Mouse (Mus musculus) left cerebral cortex, postnatal 25 days (tissue): ENCODE results near the gene Tmem72. TPM values are rescaled to one million over a fixed set of nuclear protein-coding genes. Genes with fewer than 3 reads are reported as not detected.

ENCODE experiments used
- DNase-seq, 2 experiments: peaks; one replicate each; pipeline ENCODE4 v3.0.0; 2022; ENCODE audit warnings: low spot score in 2 of 2, mixed read lengths in 1 of 2
- intact Hi-C: fragments of 180-260 bp; cut with DNase I; formaldehyde crosslinking; loops from one replicate; pipeline ENCODE4 v1.15.1; 2025
- total RNA-seq, 2 experiments: library from RNA; stranded (reverse); gene quantifications; 2 replicates each; pipeline ENCODE4 v1.2.3; 2021

The Tmem72 gene
- total RNA-seq, 2 experiments from 2014 or later, result 1.1 to 1.6 TPM

DNA sequence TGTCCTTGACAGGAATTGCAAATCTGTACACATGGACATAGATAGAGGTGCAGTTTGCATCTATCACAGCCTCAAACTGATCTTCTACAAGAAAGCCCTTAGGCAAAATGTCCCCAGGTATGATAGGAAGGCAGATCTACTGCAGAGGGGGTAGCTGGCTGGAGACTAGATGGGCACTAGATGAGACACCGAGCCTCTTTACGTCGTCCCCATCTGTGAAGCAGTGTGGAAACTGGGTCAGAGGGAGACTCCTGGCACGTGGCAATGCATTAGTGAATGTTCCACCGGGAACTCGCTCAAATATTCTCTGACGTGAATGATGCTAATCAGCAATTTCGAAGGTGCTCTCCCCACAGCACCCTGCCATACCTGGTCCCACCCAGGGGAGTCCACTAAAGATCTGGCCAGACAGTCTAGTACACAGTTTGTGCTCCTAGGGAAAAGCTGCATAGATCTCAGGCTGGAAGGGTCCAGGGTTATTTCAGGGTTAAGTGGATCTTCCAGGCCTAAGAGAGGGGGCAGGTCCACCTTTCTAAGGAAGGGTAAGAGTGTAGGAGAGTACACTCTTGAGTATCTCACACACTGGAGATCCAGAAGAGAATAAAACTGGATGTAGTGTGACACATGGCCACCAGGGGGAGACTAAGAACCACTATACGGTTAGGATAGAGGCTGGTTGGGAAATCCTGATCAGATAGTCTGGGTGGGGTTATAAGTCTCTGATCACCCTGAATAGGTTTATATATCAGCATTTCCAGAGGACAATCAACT, 62.8 kb downstream of the Tmem72 start:
- intact Hi-C loops, result loop anchor here (1.0 to 10.0 kb wide), 6 partner anchors 23 to 1173 kb away; partner anchors contain the start of gene Cxcl12
- DNase-seq, result peak; percentile 68 to 73

DNA sequence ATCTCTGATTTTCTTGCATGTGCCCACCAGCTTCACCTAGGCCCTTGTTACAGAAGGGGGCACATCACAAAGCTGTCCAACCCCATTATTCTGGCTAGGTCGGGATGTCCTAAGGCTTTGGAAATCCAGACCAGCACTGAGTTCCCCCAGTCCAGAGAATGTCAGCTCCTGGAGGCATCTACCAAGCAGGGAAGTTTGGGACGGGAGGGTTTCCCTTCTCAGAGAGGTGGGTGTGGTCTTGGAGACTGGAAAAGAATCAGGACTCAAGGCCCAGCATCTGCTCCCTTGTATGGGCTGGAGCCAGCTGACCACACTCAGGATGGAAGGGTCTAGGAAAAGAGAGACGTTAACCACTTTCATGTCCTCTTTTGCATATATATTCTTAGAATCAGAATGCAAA, 63.5 kb downstream of the Tmem72 start:
- DNase-seq, result no peak
- intact Hi-C loops, result loop anchor here (5.0 to 10.0 kb wide), 2 partner anchors 112 to 514 kb away; partner anchors contain the start of gene Cxcl12

DNA sequence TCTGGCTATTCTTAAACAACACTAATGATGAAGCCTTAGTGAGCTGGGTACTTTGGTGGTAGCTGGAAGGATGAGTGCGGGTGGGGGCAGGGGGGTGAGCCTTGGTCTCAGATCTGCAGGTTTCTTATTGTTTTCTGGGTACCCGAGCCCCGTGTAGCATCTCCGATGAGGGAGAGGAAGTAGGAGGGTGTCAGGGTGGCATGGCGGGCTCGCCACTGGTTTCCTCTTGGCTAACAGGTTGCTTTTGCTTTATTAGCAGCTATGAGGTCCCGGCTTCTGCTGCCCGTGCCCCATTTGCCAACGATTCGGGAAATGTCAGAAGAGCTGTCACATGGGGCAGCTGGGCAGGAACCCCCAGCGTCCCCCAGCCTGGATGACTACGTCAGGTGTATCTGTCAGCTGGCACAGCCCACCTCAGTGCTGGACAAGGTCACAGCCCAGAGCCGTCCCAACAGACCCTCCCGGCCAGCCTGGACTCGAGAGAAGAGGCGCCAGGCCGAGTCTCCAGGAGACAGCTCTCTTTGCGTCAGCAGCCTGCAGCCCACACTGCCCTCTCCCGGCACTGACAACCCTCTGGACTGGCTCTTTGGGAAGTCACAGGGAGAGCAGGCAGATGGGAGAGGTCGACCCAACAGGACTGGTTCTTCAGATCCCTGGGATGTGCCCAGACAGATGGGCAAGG, 65.1 kb downstream of the Tmem72 start:
- no peak for DNase-seq
- intact Hi-C loops, result loop anchor here (5.0 to 10.0 kb wide), 2 partner anchors 113 to 516 kb away; partner anchors contain the start of gene Cxcl12

DNA sequence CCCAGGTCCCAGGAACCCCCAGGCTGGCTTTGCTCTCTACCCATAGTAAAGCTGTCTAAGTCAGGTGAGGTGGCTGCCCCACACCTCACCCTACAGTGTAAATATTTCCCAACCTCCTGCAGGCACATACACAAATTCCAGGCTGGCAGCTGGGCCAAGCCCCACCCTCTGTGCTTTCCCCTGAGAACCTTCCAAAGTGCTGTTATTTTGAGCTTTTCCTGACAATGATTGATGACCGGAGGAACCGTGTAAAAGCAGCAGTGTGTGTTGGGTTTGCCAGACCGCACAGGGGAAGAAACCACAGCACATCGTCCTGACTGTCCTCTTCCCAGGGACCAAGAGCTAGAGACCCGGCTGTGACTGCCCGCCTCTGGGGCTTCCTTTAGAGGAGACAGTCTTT, 66.3 kb downstream of the Tmem72 start, which contains the start of gene Depp1:
Gene Depp1 (plus strand): TSS at position 204 of the 400 bp plus-strand sequence.
- intact Hi-C loops, result loop anchor here (5.0 to 10.0 kb wide), 2 partner anchors 114 to 517 kb away; partner anchors contain the start of gene Cxcl12
- DNase-seq, result no peak

DNA sequence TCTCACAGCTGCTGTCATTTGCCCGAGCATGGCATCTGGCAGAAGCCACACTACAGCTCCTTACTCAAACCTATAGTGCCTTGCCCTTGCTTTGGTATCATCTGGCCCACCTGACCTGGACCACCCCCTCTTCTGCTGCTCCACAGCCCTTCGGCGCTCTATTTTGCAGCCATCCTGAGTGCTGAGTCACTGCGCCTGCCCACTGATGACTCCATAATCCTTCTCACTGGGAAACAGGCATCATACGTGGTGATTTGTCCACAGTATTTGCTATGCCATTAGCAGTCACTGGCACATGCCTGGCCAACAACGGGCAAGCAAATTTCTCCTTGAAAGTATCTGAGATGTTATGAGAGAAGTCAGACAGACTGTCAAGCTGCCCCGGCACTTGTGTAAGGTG, 66.9 kb downstream of the Tmem72 start:
- DNase-seq, result no peak
- intact Hi-C loops, result loop anchor here (5.0 to 10.0 kb wide), 3 partner anchors 115 to 517 kb away; partner anchors contain the start of gene Cxcl12

DNA sequence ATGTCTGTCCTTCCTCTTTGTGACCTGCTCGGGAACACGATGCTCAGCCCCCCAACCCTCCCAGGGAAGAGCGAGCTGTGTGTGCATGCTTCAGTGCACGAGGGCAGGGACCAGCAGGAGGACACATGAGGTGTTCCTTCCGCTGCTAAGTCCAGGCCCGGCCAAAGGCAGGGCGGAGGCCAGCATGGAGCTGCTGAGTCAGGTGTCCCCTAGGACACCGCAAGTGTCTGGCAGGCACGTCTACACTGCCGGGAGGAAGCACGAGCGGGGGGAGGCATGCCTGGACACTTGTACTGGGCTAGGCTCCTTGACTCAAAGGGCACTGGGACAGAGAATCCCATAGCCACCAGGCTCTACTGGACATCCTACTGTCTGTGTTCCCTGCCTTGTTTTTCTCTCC, 69.0 kb downstream of the Tmem72 start:
- DNase-seq, result no peak

DNA sequence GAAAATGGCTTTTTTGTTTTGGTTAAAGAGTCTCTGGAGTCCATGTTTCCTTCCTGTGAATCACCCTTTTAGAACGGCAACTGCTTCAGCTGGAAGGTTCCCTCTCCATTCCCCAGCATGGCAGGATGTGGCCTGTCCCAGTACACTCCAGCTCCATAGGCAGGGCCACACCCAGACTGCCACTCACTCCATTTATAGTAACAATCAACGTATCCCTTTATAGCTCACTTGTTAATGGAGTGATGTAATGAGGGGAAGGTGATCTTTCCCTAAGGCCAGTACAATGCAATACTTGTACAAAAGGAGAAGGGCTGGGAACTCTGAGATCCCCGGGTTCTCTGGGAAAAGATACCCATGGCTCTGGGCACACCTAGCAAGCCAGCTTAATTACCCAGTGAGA, 72.4 kb downstream of the Tmem72 start:
- DNase-seq, result no peak
- intact Hi-C loops, result loop anchor here (10.0 kb wide), 1 partner anchor 260 kb away; no protein-coding TSS in a partner anchor

More for the DNA sequence above, 69.0 kb downstream of the Tmem72 start:
- intact Hi-C loops, result loop anchor here (10.0 kb wide), 1 partner anchor 257 kb away; no protein-coding TSS in a partner anchor

DNA sequence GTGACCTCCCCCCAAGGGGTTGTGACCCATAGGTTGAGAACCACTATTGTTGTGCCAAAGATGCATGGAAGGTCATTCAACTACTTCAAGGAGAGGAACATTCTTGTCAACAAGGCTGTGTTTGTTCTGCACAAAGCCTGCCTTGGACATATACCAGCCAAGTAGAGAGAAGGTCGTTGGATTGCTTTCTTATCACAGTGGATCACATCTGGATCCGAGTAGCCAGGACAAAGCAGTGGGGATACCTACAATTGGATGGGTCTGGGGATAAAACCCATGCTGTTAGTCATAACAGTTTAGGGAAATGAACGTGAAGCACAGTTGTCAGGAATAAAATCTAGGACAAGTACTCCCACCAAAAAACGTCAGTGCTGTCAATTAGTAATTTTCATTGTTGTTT, 72.8 kb downstream of the Tmem72 start:
- intact Hi-C loops, result loop anchor here (10.0 kb wide), 1 partner anchor 261 kb away; no protein-coding TSS in a partner anchor
- DNase-seq, result no peak

DNA sequence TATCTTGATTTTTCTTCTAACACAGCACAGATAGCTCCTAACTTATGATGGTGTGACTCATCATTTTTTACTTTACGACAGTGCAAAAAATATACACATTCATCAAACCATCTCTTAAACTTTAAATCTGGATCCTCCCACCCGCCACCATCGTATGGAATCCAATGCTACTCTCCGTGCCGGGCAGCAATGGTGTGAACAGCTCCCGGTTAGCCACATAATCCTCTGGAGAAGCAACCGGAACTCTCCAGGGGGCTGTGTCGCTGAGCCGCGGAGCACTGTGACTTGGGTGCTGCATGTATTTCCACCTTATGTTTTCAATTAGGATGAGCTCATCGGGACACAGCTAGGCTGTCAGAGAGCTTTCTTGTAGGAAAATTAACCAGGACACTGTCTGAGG, 73.8 kb downstream of the Tmem72 start:
- intact Hi-C loops, result loop anchor here (10.0 kb wide), 1 partner anchor 262 kb away; no protein-coding TSS in a partner anchor
- peak; percentile 61 to 95 for DNase-seq

DNA sequence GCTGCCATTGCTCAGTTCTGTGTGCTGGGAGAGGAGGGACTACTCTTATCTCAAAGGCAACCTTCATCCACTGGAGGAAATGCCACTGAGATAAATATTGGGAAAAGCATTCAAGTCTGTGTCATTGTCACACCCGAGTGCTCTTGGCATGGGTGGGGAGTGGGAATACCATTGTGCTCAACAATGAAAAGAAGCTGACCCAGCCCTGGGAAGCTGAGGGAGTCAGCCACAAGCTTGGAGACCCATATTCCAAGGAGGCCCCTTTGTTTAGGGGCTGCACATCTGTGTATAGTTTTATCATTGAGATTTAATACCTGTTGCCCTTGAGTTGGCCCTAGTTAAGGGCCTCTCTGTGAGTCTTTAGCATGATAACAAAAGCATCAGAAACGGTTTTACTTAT, 77.0 kb downstream of the Tmem72 start:
- DNase-seq, result no peak
- intact Hi-C loops, result loop anchor here (10.0 kb wide), 1 partner anchor 265 kb away; no protein-coding TSS in a partner anchor

DNA sequence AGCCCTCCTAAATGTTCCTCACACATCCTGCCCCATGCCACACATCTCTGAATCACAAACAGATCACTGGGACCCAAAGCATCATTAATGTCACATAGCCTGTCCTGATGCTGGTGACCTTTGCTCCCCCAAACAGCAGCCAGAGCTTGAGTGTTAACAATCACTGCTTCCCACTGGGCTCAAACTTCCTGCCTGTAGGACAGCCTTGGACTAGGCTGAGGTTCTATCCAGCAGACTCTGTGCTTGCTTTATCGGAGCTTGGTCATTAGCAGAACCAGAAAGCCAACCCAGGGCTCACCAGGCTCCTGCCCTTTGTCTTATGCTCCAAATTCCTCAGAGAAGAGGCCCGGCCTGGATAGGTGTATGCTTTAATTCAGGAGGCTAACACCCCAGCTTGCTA, 77.8 kb downstream of the Tmem72 start:
- intact Hi-C loops, result no loop called here
- no peak for DNase-seq

DNA sequence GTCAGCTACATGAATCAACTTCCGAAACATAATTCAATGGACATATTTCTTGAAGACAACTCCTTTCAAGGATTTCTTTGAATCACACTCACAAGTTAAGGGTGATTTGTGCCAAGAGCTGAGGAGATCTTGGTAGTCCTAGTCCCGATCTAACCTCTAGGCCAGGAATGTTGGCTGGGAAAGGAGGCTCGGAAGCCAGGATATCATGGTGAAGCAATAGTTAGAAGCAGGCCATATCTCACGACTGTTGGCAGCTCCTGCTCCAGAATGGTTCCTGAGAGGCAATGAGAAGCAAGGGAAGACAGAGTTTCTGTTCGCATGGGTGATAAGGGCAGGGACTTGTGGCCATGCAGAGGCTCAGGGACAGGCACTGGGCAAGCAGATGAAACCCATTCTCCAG, 79.2 kb downstream of the Tmem72 start:
- no peak for DNase-seq
- intact Hi-C loops, result no loop called here

DNA sequence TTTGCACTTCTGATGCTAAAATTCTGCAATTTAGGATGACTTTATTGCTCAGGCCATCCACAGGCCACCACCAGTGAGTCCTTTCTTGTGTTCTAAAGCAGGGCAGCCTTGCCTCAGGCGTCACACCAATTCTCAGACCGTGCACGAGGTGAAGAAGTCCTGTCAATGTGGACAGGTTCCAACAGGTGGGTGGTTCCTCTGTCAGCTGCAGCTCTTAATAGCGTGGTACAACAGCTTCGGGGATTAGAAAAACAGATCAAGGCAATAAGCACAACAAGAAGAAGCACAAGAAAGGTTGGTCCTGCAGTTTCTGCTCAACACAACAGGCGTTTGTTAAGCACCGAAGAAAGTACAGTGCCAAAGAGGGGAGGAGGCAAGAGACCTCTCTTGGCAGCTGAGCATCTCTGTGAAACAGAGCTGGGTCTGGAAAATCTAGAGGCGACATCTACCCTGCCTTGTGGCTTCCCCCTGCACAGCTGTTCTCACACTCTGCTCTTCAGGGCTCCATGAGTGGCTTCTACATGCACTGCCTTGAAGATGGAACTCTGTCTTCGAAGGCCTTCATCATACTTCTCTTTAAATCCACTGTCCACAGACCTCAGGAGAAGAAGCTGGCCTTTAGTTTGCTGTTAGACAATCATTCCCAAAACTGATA, 80.0 kb downstream of the Tmem72 start:
- intact Hi-C loops, result no loop called here
- no peak for DNase-seq

DNA sequence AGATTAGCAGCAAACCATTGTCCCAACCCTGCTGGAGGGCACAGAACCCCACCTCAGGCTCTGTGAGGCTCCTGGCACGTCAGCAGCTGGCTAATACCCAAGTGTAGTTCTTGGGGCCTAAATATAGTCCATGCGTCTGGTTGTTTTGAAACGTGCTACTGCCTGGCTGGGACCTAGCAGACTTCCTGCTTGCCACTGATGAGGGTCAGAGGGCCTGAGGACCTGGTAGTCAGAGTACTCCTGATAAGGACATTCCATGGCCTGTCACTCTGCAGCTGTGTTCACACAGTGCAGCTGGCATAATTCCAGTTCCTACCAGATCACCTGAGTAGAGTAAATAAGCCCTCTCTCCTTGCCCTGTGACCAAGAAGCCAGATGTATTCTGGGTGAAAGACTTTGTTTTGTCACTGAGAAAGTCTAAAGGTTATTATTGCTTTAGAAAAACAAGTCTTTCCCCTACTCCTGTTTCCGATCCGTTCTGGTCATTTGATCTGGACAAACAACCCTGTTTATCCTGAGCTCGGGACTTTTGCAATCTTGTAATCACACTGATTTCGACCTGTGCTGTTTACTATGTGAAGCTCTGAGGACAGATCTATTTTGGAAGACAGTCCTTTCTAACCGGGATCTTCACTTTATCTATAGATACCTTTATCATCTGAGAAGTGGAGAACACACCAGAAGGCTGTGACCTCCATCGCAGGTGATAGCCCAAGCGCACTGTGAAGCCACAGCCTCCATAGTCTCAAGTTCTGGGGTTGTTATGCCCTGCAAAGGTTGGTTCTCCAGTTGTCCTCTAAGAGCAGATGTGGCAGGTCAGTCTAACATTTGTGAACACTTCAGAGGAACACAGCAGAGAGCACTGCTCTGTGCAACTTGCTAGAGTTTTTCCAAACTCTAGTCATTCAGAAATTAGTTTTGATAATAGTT, 81.2 kb downstream of the Tmem72 start:
- no peak for DNase-seq
- intact Hi-C loops, result no loop called here

DNA sequence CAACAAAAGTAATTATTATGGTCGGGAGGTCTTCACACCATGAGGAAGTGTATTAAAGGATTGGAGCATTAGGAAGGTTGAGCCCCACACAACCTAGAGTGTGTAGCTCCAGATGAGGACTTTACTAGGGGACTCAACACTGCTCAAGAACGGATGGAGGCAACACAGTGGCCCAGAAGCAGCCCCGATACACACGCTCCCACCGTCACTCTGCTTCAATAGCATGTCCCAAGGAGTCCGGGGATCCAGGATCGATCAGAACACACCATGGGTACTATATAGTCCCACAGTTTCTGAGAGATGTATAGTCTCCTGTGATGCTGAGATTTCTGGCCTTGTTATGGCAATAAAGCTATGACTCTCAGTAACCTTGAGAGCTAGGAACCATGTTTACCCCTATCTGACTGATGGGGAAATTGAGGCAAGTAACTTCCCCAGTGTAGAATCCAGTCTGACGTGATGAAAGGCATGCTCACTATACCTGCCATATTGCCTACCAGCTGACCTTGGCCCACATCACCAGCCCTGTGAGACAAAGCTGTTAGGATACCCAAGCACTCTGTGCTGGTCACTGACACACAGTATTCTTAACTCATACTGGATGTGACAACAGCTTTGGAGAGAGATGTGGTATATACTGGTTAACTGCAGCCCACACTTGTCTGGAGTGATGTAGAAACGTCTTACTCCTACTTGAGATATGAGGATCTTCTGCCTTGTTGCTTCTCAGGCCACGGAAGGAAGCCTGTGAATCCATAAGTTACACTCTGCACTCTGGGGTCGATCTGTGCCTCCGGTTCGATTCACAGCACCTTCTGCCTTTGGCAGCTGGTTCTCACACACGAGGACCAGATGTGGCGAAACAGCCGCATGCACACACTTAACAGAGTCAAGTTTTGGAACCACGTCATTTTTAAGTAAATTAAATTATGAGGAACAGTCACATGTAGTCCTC, 82.7 kb downstream of the Tmem72 start:
- intact Hi-C loops, result loop anchor here (5.0 kb wide), 1 partner anchor 1193 kb away; no protein-coding TSS in a partner anchor

DNA sequence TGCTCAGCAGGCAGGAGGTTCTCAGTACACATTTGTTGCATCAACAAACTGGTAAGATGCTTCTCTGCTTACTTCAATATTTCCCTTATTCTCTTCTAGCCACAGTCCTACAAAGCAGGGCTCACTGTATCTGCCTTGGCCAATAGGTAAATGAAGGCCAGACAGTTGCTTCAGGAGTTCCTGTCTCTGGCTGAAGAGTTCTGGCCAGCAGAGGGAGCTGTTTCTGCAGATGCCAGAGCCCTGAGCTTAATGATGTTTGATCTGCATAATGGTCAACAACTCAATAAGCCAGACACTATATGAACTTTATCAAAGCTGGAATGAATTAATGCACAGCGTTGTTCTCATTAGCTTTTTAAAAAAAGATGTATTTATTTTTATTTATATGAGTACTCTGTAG, 84.6 kb downstream of the Tmem72 start:
- intact Hi-C loops, result loop anchor here (5.0 kb wide), 1 partner anchor 1195 kb away; no protein-coding TSS in a partner anchor
- peak; percentile 67 to 84 for DNase-seq

More for the DNA sequence above, 82.7 kb downstream of the Tmem72 start:
- no peak for DNase-seq

DNA sequence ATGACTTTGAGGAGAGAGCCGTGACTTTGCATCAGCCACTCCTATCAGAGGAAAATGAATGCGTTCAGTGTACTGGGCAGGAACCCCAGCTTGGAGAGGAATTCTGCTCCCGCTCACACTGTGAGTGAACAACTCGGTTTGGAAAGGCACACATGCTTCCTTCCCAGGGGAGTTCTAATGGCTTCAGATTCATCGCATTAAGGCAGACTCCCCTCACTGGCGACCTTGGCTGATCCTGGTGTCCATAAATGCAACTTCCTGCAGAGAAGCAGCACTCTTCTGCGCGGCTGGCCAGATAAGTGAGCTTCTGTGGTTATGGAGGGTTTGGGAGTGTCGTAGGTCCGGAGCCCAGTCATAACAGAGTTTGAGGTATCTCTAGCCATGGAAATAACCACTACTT, 86.9 kb downstream of the Tmem72 start:
- intact Hi-C loops, result loop anchor here (2.0 to 5.0 kb wide), 2 partner anchors 25 to 1198 kb away; no protein-coding TSS in a partner anchor
- no peak for DNase-seq
